Comparison of ENCODE assay signal across 8 mouse cellular contexts in the genomic region with DNA sequence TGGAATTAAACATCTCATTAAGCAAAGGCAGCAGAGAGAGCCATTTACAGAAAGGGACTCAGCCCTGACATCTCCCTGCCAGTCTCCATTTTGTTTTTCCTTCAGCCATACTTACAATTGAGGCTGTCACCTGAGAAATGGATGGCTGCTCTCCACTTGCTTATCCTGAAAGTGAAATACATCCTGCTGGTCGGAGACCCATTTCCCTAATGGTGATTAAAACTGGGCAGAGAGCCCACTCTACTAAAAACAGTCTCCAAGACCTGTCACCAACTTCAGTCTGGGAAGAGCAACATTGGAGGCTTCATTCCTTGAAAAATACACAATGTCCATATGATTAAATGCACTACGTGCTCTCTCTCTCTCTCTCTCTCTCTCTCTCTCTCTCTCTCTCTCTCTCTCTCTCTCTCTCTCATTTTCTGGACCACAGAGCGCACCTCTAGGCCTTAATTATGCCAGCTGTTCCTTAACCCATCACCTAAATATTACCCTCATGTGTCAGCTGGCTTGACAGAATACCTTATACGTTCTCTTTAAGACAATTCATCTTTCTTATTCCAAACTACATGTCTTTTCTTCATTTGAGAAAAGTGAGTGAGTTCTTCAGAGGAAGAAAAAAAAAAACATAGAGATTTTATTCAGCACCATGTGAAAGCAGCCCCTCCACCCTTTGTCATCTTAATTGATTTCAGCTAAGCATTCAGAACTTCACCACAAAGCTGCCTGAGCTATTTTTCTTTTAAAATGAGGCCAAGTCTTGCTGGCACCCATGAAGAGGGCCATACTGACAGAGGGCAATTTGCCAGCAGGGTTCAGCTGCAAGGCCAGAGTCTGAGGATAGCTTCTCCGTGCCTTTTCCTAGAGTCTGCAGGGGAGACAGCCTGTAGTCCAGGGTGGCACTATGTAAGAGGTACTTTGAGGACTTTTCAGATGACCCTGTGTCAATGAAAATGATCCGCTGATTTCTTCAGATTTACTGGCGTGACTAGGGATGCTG. TPM values are rescaled to one million over a fixed set of nuclear protein-coding genes. Genes with fewer than 3 reads are reported as not detected.
DNase-seq lines count a peak whose midpoint lies in the region; ATAC-seq lines count a peak whose summit lies in the region.

No protein-coding gene starts in this region.

- peak; percentile 30 to 38 for DNase-seq in layer of hippocampus, postnatal 10 days (ENCODE audit: low spot score in 2 of 2)
- DNase-seq in layer of hippocampus, adult 18-20 months (ENCODE audit: low spot score in 2 of 2): no peak
- DNase-seq in adrenal gland, postnatal 14 days: peak; percentile 19
- DNase-seq in cerebellum, adult 9-11 months: peak; percentile 87
- DNase-seq in kidney, postnatal 25 days: peak; percentile 34 to 50
- DNase-seq in layer of hippocampus, postnatal 36 days: no peak

- ATAC-seq in erythroid progenitor cell, adult 5-6 weeks (replicated peaks; ENCODE audit: low FRiP score, poor library complexity, severe bottlenecking): no peak
- no peak for ATAC-seq in megakaryocyte-erythroid progenitor cell, adult 5-6 weeks (replicated peaks; ENCODE audit: low FRiP score, low TSS enrichment, poor library complexity, severe bottlenecking)

RNA-seq across cellular contexts. Expression of a gene that starts 51.6 kb away (rescaled TPM):
- total RNA-seq in layer of hippocampus, postnatal 10 days (2021): 1,000 to 10,000 TPM; 1,107 to 1,119 TPM
- total RNA-seq in layer of hippocampus, adult 18-20 months (2021): 1,000 to 10,000 TPM; 1,025 to 1,047 TPM
- total RNA-seq in adrenal gland, postnatal 14 days (2021): 18.7 and 29.5 TPM in 2 replicates
- total RNA-seq in erythroid progenitor cell, adult 5-6 weeks (2015; ENCODE audit: low replicate concordance): not detected in 2 replicates
- 1.2 TPM in 1 of 2 replicates, not detected in the other for total RNA-seq in erythroid progenitor cell, adult 5-6 weeks (2017; ENCODE audit: low replicate concordance)
- 1.9 TPM in 1 of 2 replicates, not detected in the other for total RNA-seq in megakaryocyte-erythroid progenitor cell, adult 5-6 weeks (2014; fragmentation: Nextera tagmentation)
- not detected in 2 replicates for total RNA-seq in megakaryocyte-erythroid progenitor cell, adult 5-6 weeks (2017)
- total RNA-seq in layer of hippocampus, postnatal 36 days (2021): 1,000 to 10,000 TPM; 1,119 to 1,150 TPM

Comparison
In these comparisons a context has a peak if more than half of its experiments do, and no peak if none do; other contexts are left out.
1. DNase-seq: peak in layer of hippocampus, postnatal 10 days (2 of 2), adrenal gland, postnatal 14 days (single experiment), cerebellum, adult 9-11 months (single experiment) and kidney, postnatal 25 days (2 of 2); none in layer of hippocampus, adult 18-20 months (0 of 2) and layer of hippocampus, postnatal 36 days (0 of 2).
2. RNA of a gene that starts 51.6 kb away (total RNA-seq): 1,119 to 1,150 TPM in layer of hippocampus, postnatal 36 days, 1,107 to 1,119 TPM in layer of hippocampus, postnatal 10 days and 1,025 to 1,047 TPM in layer of hippocampus, adult 18-20 months; 18.7 to 29.5 TPM in adrenal gland, postnatal 14 days, 1.2 TPM in erythroid progenitor cell, adult 5-6 weeks and 1.9 TPM in megakaryocyte-erythroid progenitor cell, adult 5-6 weeks; every median in the first group is over 10 times any median in the second.